ENCODE assay signal across 8 mouse cellular contexts in genomic region chr2:31382952-31383351, GRCm38 (mm10).
DNase-seq lines count a peak whose midpoint lies in the region; ATAC-seq and TF ChIP-seq lines count a peak whose summit lies in the region.

No protein-coding gene starts in this region.

- H3K4me1 ChIP-seq in kidney, embryonic 14.5 days (ENCODE audit: control insufficient read depth, insufficient read depth, low read length), result no peaks in the 10 kb centered on the region
- H3K4me1 ChIP-seq in E14TG2a.4 (replicated peaks; ENCODE audit: low read depth, low read length), result peaks cover 6% of the 10 kb centered on the region; the same call in 1 of the 2 replicates
- H3K4me1 ChIP-seq in midbrain, embryonic 16.5 days (ENCODE audit: control insufficient read depth, insufficient read depth, low read length), result no peaks in the 10 kb centered on the region

- no peaks in the 10 kb centered on the region for H3K27me3 ChIP-seq in kidney, embryonic 14.5 days (ENCODE audit: control insufficient read depth, insufficient read depth, low read length)
- peaks cover 11% of the 10 kb centered on the region for H3K27me3 ChIP-seq in E14TG2a.4 (ENCODE audit: insufficient read depth, low read length)
- H3K27me3 ChIP-seq in midbrain, embryonic 16.5 days (ENCODE audit: control insufficient read depth, insufficient read depth, low read depth, low read length), result no peaks in the 10 kb centered on the region; the same call in 1 of the 2 replicates

- H3K4me2 ChIP-seq in kidney, embryonic 14.5 days (replicated peaks; ENCODE audit: low read depth, low read length), result no peak overlapping the region
- no peak overlapping the region for H3K4me2 ChIP-seq in midbrain, embryonic 16.5 days (ENCODE audit: low read length)

- no peak overlapping the region for H3K27ac ChIP-seq in kidney, embryonic 14.5 days (ENCODE audit: low read depth, low read length)
- H3K27ac ChIP-seq in midbrain, embryonic 16.5 days (ENCODE audit: low read length), result no peak overlapping the region

- DNase-seq in kidney, adult 11 months, result peak; percentile 15
- peak; percentile 57 for DNase-seq in A20 (ENCODE audit: low read depth, low spot score)
- peak; percentile 47 for DNase-seq in c-Kit-positive CD71-negative TER-119-negative erythroid progenitor cells, embryonic 14.5 days (ENCODE audit: low read depth)
- peak; percentile 45 for DNase-seq in kidney, postnatal 14 days
- peak; percentile 39 for DNase-seq in retina, postnatal 7 days (ENCODE audit: low read depth, low spot score)

- H3K9ac ChIP-seq in kidney, embryonic 14.5 days (ENCODE audit: low read depth, low read length), result no peak overlapping the region
- no peak overlapping the region for H3K9ac ChIP-seq in midbrain, embryonic 16.5 days (ENCODE audit: low read depth, low read length)

- WGBS in kidney, embryonic 14.5 days, result 26% methylated on average over 4 of the region's 4 CpGs
- 31% methylated on average over 4 of the region's 4 CpGs for whole genome bisulfite sequencing in midbrain, embryonic 16.5 days

- H3K4me3 ChIP-seq in kidney, embryonic 14.5 days (ENCODE audit: low read length), result no peak overlapping the region
- H3K4me3 ChIP-seq in E14TG2a.4 (replicated peaks; ENCODE audit: low read length), result no peak overlapping the region
- H3K4me3 ChIP-seq in midbrain, embryonic 16.5 days (ENCODE audit: low read depth, low read length), result no peak overlapping the region

- peak; percentile 96 for TF ChIP-seq CTCF in E14TG2a.4 (conservative IDR thresholded peaks at IDR 0.05; ENCODE audit: low read length)

- H3K9me3 ChIP-seq in kidney, embryonic 14.5 days (ENCODE audit: control insufficient read depth, low read length), result no peaks in the 10 kb centered on the region
- no peaks in the 10 kb centered on the region for H3K9me3 ChIP-seq in E14TG2a.4 (ENCODE audit: low read length)
- H3K9me3 ChIP-seq in midbrain, embryonic 16.5 days (replicated peaks; ENCODE audit: control insufficient read depth, low read length, poor library complexity, severe bottlenecking), result no peaks in the 10 kb centered on the region

- no peak for ATAC-seq in kidney, embryonic 14.5 days (ENCODE audit: low FRiP score, low TSS enrichment)
- ATAC-seq in midbrain, embryonic 16.5 days, result no peak

- no peaks in the 10 kb centered on the region for H3K36me3 ChIP-seq in kidney, embryonic 14.5 days (ENCODE audit: control insufficient read depth, insufficient read depth, low read length)
- H3K36me3 ChIP-seq in E14TG2a.4 (ENCODE audit: insufficient read depth, low read length), result no peaks in the 10 kb centered on the region
- H3K36me3 ChIP-seq in midbrain, embryonic 16.5 days (ENCODE audit: control insufficient read depth, insufficient read depth, low read length), result no peaks in the 10 kb centered on the region
